In genomic region chr16:93071726-93072125, GRCm38 (mm10) we compare ENCODE assay signal across 9 mouse cellular contexts.
DNase-seq lines count a peak whose midpoint lies in the region; TF ChIP-seq lines count a peak whose summit lies in the region.
"Had no signal": no experiment of that assay in that cellular context is flagged by ENCODE, and none has a peak within 500 bp of the region (broad histone marks: within the 10 kb centered on the region; RNA-seq: fewer than 3 reads in every experiment).

No protein-coding gene starts in this region.

- no peak overlapping the region for H3K9ac ChIP-seq in heart, adult 2 months (ENCODE audit: low read depth, low read length)

- intact Hi-C loops in heart, adult 2 months (cut with DNase I) = no loop called here
- intact Hi-C loops in heart, postnatal 25 days (cut with DNase I) = no loop called here
- intact Hi-C loops in heart, postnatal 36 days (cut with DNase I) = loop anchor here (5.0 kb wide), 1 partner anchor 244 kb away; the partner anchor contains the start of gene Runx1

- H3K79me2 ChIP-seq in heart, adult 2 months (replicated peaks; ENCODE audit: control insufficient read depth, insufficient read depth, low read length) = no peaks in the 10 kb centered on the region

- H3K27ac ChIP-seq in heart, adult 2 months = peak overlapping the region; percentile 59
- H3K27ac ChIP-seq in embryonic facial prominence, embryonic 10.5 days (replicated peaks) = peak overlapping the region; percentile 21; the same call in 1 of the 2 replicates
- no peak overlapping the region for H3K27ac ChIP-seq in layer of hippocampus, adult 2 months
- H3K27ac ChIP-seq: midbrain, embryonic 10.5 days had no signal

- no peak overlapping the region for H3K4me3 ChIP-seq in heart, adult 2 months
- H3K4me3 ChIP-seq in embryonic facial prominence, embryonic 10.5 days = no peak overlapping the region
- H3K4me3 ChIP-seq in layer of hippocampus, adult 2 months = no peak overlapping the region
- H3K4me3 ChIP-seq: midbrain, embryonic 10.5 days had no signal

- DNase-seq in heart, adult 2 months = peak; percentile 26 to 35
- no peak for DNase-seq in heart, postnatal 25 days (ENCODE audit: low spot score)
- DNase-seq in embryonic facial prominence, embryonic 10.5 days (ENCODE audit: low spot score) = peak; percentile 49
- peak; percentile 21 to 26 for DNase-seq in heart, postnatal 36 days
- DNase-seq in naive thymus-derived CD4-positive, alpha-beta T cell, adult 2 months (ENCODE audit: low read depth) = peak; percentile 21
- DNase-seq in layer of hippocampus, adult 2 months (ENCODE audit: low spot score in 2 of 2) = no peak
- no peak for DNase-seq in c-Kit-positive CD71-positive TER-119-positive erythroid progenitor cells, embryonic 14.5 days (ENCODE audit: low spot score)
- no peak for DNase-seq in adrenal gland, postnatal 4 days (ENCODE audit: low spot score in 2 of 2)

- TF ChIP-seq CTCF in heart, adult 2 months (IDR thresholded peaks at IDR 0.05) = no peak
- TF ChIP-seq CTCF in layer of hippocampus, adult 2 months (conservative IDR thresholded peaks at IDR 0.05) = no peak

- H3K27me3 ChIP-seq in heart, adult 2 months (ENCODE audit: control insufficient read depth, insufficient read depth, low read length) = no peaks in the 10 kb centered on the region
- H3K27me3 ChIP-seq in embryonic facial prominence, embryonic 10.5 days (replicated peaks; ENCODE audit: low read depth, poor library complexity, severe bottlenecking) = peaks cover 17% of the 10 kb centered on the region; the same call in 1 of the 2 replicates

- H3K9me3 ChIP-seq in embryonic facial prominence, embryonic 10.5 days = no peaks in the 10 kb centered on the region
- H3K9me3 ChIP-seq: midbrain, embryonic 10.5 days had no signal

- no peak for TF ChIP-seq EP300 in heart, adult 2 months (IDR thresholded peaks at IDR 0.05; ENCODE audit: insufficient read depth, low read depth, low read length)

- TF ChIP-seq POLR2A in heart, adult 2 months (IDR thresholded peaks at IDR 0.05; ENCODE audit: insufficient read depth, low read depth, low read length) = no peak

- H3K36me3 ChIP-seq in heart, adult 2 months (ENCODE audit: control insufficient read depth, insufficient read depth, low read length) = no peaks in the 10 kb centered on the region
- H3K36me3 ChIP-seq in embryonic facial prominence, embryonic 10.5 days (replicated peaks) = no peaks in the 10 kb centered on the region
- H3K36me3 ChIP-seq: midbrain, embryonic 10.5 days had no signal

- 26% methylated on average over 6 of the region's 6 CpGs for WGBS in heart, adult 2 months
- WGBS in embryonic facial prominence, embryonic 10.5 days = 67% methylated on average over 6 of the region's 6 CpGs

- H3K4me1 ChIP-seq in heart, adult 2 months (ENCODE audit: control insufficient read depth, insufficient read depth, low read length) = peaks cover 1% of the 10 kb centered on the region; the same call in 1 of the 2 replicates
- peaks cover 15% of the 10 kb centered on the region for H3K4me1 ChIP-seq in embryonic facial prominence, embryonic 10.5 days
- H3K4me1 ChIP-seq: midbrain, embryonic 10.5 days had no signal

Comparison
In these comparisons a context has a peak if more than half of its experiments do, and no peak if none do; other contexts are left out.
1. DNase-seq: peak in heart, adult 2 months (2 of 2), embryonic facial prominence, embryonic 10.5 days (single experiment), heart, postnatal 36 days (2 of 2) and naive thymus-derived CD4-positive, alpha-beta T cell, adult 2 months (single experiment); none in heart, postnatal 25 days (single experiment), layer of hippocampus, adult 2 months (0 of 2), c-Kit-positive CD71-positive TER-119-positive erythroid progenitor cells, embryonic 14.5 days (single experiment) and adrenal gland, postnatal 4 days (0 of 2).